Mouse (Mus musculus): Measurements from ENCODE around the gene Nck2.

Nck2 gene

GRCm38 (mm10) chr1:43444531-43444930 lies at the start of gene Nck2:
Gene Nck2, plus strand, starts transcription at chr1:43444579.
- peak in 1 of 2 experiments; percentile 49 for DNase-seq (ENCODE audit: inconsistent age in 2 of 2, low spot score in 1 of 2)

GRCm38 (mm10) chr1:43395040-43395439 lies 49.3 kb upstream of the Nck2 start:
- no peak for DNase-seq (ENCODE audit: inconsistent age in 2 of 2, low spot score in 1 of 2)

- DNase-seq (ENCODE audit: inconsistent age in 2 of 2, low spot score in 1 of 2), result no peak
These were observed 48.6 kb upstream of the Nck2 start for GRCm38 (mm10) chr1:43395799-43396198.

GRCm38 (mm10) chr1:43396522-43396921 lies 47.9 kb upstream of the Nck2 start:
- DNase-seq (ENCODE audit: inconsistent age in 2 of 2, low spot score in 1 of 2), result peak; percentile 16 to 56

- DNase-seq (ENCODE audit: inconsistent age in 2 of 2, low spot score in 1 of 2), result no peak
These were observed 47.3 kb upstream of the Nck2 start for GRCm38 (mm10) chr1:43397096-43397495.

GRCm38 (mm10) chr1:43398738-43399601 lies 45.4 kb upstream of the Nck2 start:
- no peak for DNase-seq (ENCODE audit: inconsistent age in 2 of 2, low spot score in 1 of 2)

- DNase-seq (ENCODE audit: inconsistent age in 2 of 2, low spot score in 1 of 2), result no peak
These were observed 44.7 kb upstream of the Nck2 start for GRCm38 (mm10) chr1:43399602-43400216.

- DNase-seq (ENCODE audit: inconsistent age in 2 of 2, low spot score in 1 of 2), result no peak
These were observed 43.7 kb upstream of the Nck2 start for GRCm38 (mm10) chr1:43400655-43401054.

- DNase-seq (ENCODE audit: inconsistent age in 2 of 2, low spot score in 1 of 2), result no peak
These were observed 41.0 kb upstream of the Nck2 start for GRCm38 (mm10) chr1:43403341-43403740.

- no peak for DNase-seq (ENCODE audit: inconsistent age in 2 of 2, low spot score in 1 of 2)
These were observed 39.4 kb upstream of the Nck2 start for GRCm38 (mm10) chr1:43404693-43405678.

- DNase-seq (ENCODE audit: inconsistent age in 2 of 2, low spot score in 1 of 2), result no peak
These were observed 35.4 kb upstream of the Nck2 start for GRCm38 (mm10) chr1:43409019-43409418.

- no peak for DNase-seq (ENCODE audit: inconsistent age in 2 of 2, low spot score in 1 of 2)
These were observed 31.6 kb upstream of the Nck2 start for GRCm38 (mm10) chr1:43412825-43413224.

- no peak for DNase-seq (ENCODE audit: inconsistent age in 2 of 2, low spot score in 1 of 2)
These were observed 31.1 kb upstream of the Nck2 start for GRCm38 (mm10) chr1:43413298-43413697.

- no peak for DNase-seq (ENCODE audit: inconsistent age in 2 of 2, low spot score in 1 of 2)
These were observed 30.6 kb upstream of the Nck2 start for GRCm38 (mm10) chr1:43413749-43414148.

- no peak for DNase-seq (ENCODE audit: inconsistent age in 2 of 2, low spot score in 1 of 2)
These were observed 30.2 kb upstream of the Nck2 start for GRCm38 (mm10) chr1:43414228-43414627.

- DNase-seq (ENCODE audit: inconsistent age in 2 of 2, low spot score in 1 of 2), result no peak
These were observed 29.4 kb upstream of the Nck2 start for GRCm38 (mm10) chr1:43414971-43415370.

- DNase-seq (ENCODE audit: inconsistent age in 2 of 2, low spot score in 1 of 2), result no peak
These were observed 21.2 kb upstream of the Nck2 start for GRCm38 (mm10) chr1:43422969-43423748.

- peak; percentile 12 to 55 for DNase-seq (ENCODE audit: inconsistent age in 2 of 2, low spot score in 1 of 2)
These were observed 17.9 kb upstream of the Nck2 start for GRCm38 (mm10) chr1:43426526-43426925.

GRCm38 (mm10) chr1:43426993-43427535 lies 17.3 kb upstream of the Nck2 start:
- no peak for DNase-seq (ENCODE audit: inconsistent age in 2 of 2, low spot score in 1 of 2)
